Mouse (Mus musculus): ENCODE measurements at regions not wholly inside any gene's neighbourhood (a gene's known extent, or its start where the extent isn't known, plus 50 kb on each side); places are given as distances from the start of the nearest gene placed in this dataset.
"Not testable (repeated sequence)": the region's sequence is repeated elsewhere in the genome, so short reads cannot be mapped to it uniquely, and the experiment has no call there.

GRCm38 (mm10) chr4:153785564-153785963 is 171.5 kb upstream of the A430005L14Rik start:
- H3K4me1 ChIP-seq, result peaks cover 18% of the 10 kb centered on the region
- no peak overlapping the region for H3K4me3 ChIP-seq
- no peak overlapping the region for H3K4me2 ChIP-seq (replicated peaks)
- WGBS, result 38% methylated on average over 4 of the region's 4 CpGs
- H3K36me3 ChIP-seq, result no peaks in the 10 kb centered on the region
- H3K27me3 ChIP-seq, result peaks cover 22% of the 10 kb centered on the region; the same call in 1 of the 2 replicates
- no peak for ATAC-seq (ENCODE audit: low FRiP score, low read depth)
- H3K9ac ChIP-seq (replicated peaks), result no peak overlapping the region
- no peaks in the 10 kb centered on the region for H3K9me3 ChIP-seq
- H3K27ac ChIP-seq (replicated peaks), result no peak overlapping the region

- peak overlapping the region; percentile 11; the same call in 1 of the 2 replicates for H3K27ac ChIP-seq (replicated peaks)
- no peak overlapping the region for H3K9ac ChIP-seq (replicated peaks)
- no peak overlapping the region for H3K4me3 ChIP-seq
- H3K9me3 ChIP-seq, result no peaks in the 10 kb centered on the region
- H3K4me2 ChIP-seq (replicated peaks), result no peak overlapping the region
- WGBS, result 37% methylated on average over 13 of the region's 13 CpGs
- peaks cover 25% of the 10 kb centered on the region; the same call in 1 of the 2 replicates for H3K27me3 ChIP-seq
- no peak for ATAC-seq (ENCODE audit: low FRiP score, low read depth)
- H3K36me3 ChIP-seq, result no peaks in the 10 kb centered on the region
- peaks cover 27% of the 10 kb centered on the region for H3K4me1 ChIP-seq
These were observed 164.7 kb upstream of the A430005L14Rik start for GRCm38 (mm10) chr4:153792307-153792706.

DNA sequence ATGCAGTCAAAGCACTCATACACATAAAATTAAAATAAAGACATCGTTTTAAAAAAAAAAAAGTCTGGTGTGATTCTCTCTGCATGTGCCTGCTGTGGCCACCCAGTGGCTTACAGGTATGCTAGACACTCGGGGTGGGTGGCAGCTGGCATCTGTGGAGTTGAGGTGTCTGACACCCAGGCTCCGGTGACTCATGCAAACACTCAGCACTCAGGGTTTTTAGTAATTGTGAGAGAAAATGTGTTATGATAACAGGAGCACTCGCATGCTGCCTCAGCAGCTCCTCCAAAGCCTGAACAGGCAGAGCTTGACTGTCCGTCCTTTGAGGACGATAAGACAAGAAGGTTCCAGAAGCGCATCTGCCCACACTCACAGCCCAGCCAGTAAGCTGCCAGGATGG is 159.0 kb upstream of the A430005L14Rik start:
- no peak overlapping the region for H3K27ac ChIP-seq (replicated peaks)
- no peaks in the 10 kb centered on the region for H3K9me3 ChIP-seq
- WGBS, result 89% methylated on average over 7 of the region's 7 CpGs
- no peak overlapping the region for H3K9ac ChIP-seq (replicated peaks)
- ATAC-seq (ENCODE audit: low FRiP score, low read depth), result no peak
- H3K4me1 ChIP-seq, result 0 out of 2 replicates have a peak, but pooled peaks cover 3% of the 10 kb centered on the region
- H3K36me3 ChIP-seq, result no peaks in the 10 kb centered on the region
- peaks cover 3% of the 10 kb centered on the region; the same call in 1 of the 2 replicates for H3K27me3 ChIP-seq
- no peak overlapping the region for H3K4me3 ChIP-seq
- no peak overlapping the region for H3K4me2 ChIP-seq (replicated peaks)

GRCm38 (mm10) chr4:153805727-153806126 is 151.3 kb upstream of the A430005L14Rik start:
- H3K27ac ChIP-seq (replicated peaks), result 0 out of 2 replicates have a peak overlapping the region, but pooled peaks have one; percentile 39
- no peak for ATAC-seq (ENCODE audit: low FRiP score, low read depth)
- 39% methylated on average over 4 of the region's 4 CpGs for WGBS
- H3K4me1 ChIP-seq, result peaks cover 24% of the 10 kb centered on the region
- H3K27me3 ChIP-seq, result peaks cover 28% of the 10 kb centered on the region
- H3K9me3 ChIP-seq, result no peaks in the 10 kb centered on the region
- peak overlapping the region; percentile 49; the same call in 1 of the 2 replicates for H3K4me2 ChIP-seq (replicated peaks)
- no peaks in the 10 kb centered on the region for H3K36me3 ChIP-seq
- no peak overlapping the region for H3K4me3 ChIP-seq
- 0 out of 2 replicates have a peak overlapping the region, but pooled peaks have one; percentile 29 for H3K9ac ChIP-seq (replicated peaks)

DNA sequence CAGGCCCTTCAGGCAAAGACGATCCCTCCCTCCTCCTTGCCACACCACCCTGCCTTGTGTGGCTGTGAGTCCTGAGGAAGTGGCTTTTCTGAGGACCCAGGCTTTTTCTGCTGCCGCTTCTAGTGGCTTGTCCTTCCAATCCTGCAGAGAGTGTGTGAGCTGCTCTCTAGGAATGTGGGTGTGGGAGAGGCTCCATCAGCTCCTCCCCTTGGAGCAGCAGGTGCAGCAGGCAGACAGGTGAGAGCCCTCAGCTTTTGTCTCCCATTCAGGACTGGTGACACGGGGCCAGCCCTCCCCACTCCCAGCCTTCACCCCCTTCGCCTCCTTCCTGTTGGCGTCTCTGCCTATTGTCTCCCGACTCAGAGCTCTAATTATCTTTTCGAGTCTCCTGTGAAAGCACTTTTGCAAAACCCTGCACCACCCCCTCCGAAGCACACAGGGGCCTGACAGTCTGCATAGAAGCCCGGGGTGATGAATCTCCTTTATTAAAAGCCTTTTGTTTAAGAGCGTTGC is 150.8 kb upstream of the A430005L14Rik start:
- Histone ChIP-seq H3K4me1 (peaks cover 24% of the 10 kb centered on the region), H3K9ac (replicated peaks) (0 out of 2 replicates have a peak overlapping the region, but pooled peaks have one; percentile 29), H3K4me2 (replicated peaks) (peak overlapping the region; percentile 49), H3K27me3 (peaks cover 28% of the 10 kb centered on the region), H3K4me3 (peak overlapping the region; percentile 13; the same call in 1 of the 2 replicates), H3K27ac (replicated peaks) (peak overlapping the region; percentile 39; the same call in 1 of the 2 replicates), H3K9me3 (no peaks in the 10 kb centered on the region), H3K36me3 (no peaks in the 10 kb centered on the region)
- peak; percentile 62; the same call in 1 of the 2 replicates for ATAC-seq (ENCODE audit: low FRiP score, low read depth)
- 4% methylated on average over 10 of the region's 10 CpGs for WGBS

DNA sequence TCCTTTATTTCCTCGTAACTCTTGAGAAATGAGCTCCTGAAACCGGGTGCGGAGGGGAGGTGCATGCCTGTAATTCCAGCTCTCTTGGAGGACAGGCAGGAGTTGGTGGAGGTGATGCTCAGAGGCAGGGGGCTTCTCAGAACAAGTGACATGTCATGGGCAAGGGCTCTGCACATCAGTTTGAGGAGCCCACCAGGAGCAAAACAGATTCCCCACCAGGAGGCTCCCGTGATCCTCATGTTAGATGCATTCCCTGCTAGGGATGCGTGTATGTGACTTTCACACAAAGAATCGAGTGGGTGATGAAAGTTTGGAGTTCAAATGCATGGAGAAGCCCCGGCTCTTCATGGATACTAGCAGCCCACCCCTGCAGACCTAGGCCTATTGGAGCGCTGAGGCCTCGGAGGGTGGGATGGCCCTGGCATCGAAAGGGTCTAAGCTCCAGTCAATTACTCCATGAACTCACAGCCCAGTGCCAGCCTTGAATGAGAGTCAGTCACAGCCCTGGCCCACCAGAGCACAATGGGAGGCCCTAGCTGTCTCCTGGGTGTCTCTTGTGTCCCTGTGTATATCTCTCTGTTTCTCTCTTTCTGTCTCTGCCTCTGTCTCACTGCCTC is 150.1 kb upstream of the A430005L14Rik start:
- Histone ChIP-seq H3K27me3 (peaks cover 28% of the 10 kb centered on the region), H3K36me3 (no peaks in the 10 kb centered on the region), H3K4me2 (replicated peaks) (peak overlapping the region; percentile 49), H3K9ac (replicated peaks) (no peak overlapping the region), H3K4me1 (peaks cover 24% of the 10 kb centered on the region), H3K4me3 (0 out of 2 replicates have a peak overlapping the region, but pooled peaks have one; percentile 13), H3K27ac (replicated peaks) (0 out of 2 replicates have a peak overlapping the region, but pooled peaks have one; percentile 39), H3K9me3 (no peaks in the 10 kb centered on the region)
- ATAC-seq (ENCODE audit: low FRiP score, low read depth), result peak; percentile 41
- 22% methylated on average over 10 of the region's 10 CpGs for WGBS

DNA sequence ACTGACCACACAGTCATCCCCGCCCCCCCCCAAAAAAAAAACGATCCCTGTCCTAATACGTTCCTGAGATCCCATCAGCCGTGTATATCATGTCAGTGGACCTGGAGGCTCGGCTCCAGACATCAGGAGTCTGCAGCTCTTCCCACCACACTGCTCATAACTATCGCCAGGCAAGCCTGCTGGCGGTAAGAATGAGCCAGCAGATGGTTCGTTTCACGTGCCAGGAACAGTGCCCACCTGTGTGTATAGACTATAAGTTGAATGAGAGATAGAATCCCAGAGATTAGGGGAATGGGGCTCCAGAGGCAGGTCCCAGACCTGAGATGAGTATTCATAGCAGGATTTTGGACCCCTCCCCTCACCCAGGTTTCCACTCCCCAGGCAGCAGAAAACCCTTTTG is 144.2 kb upstream of the A430005L14Rik start:
- H3K9ac ChIP-seq (replicated peaks), result no peak overlapping the region
- WGBS, result 89% methylated on average over 9 of the region's 9 CpGs
- no peak overlapping the region for H3K27ac ChIP-seq (replicated peaks)
- peaks cover 4% of the 10 kb centered on the region; the same call in 1 of the 2 replicates for H3K4me1 ChIP-seq
- H3K4me3 ChIP-seq, result no peak overlapping the region
- peaks cover 4% of the 10 kb centered on the region; the same call in 1 of the 2 replicates for H3K27me3 ChIP-seq
- ATAC-seq (ENCODE audit: low FRiP score, low read depth), result no peak
- H3K9me3 ChIP-seq, result no peaks in the 10 kb centered on the region
- H3K4me2 ChIP-seq (replicated peaks), result no peak overlapping the region
- no peaks in the 10 kb centered on the region for H3K36me3 ChIP-seq

DNA sequence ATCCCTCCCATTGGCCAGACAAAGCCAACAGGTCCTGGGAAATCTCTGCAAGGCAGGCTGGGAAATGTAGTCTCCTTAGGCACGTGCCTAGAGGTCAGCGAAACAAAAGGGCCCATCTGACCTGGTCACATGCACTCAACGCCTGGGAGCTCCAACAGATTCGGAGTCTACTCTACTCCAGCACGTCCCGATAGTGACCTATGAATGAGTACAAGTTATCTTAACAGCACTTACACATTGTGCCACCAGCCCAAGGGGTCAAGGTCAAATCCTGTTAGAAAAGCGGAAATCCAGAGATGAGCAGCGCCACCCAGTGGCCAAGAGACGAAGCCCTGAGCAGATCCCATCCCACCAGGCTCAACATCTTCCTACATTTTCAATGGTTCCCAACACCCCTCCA is 129.1 kb upstream of the A430005L14Rik start:
- peak; percentile 44; the same call in 1 of the 2 replicates for ATAC-seq (ENCODE audit: low FRiP score, low read depth)
- Histone ChIP-seq H3K27me3 (no peaks in the 10 kb centered on the region), H3K36me3 (no peaks in the 10 kb centered on the region), H3K4me2 (replicated peaks) (peak overlapping the region; percentile 28), H3K27ac (replicated peaks) (no peak overlapping the region), H3K9ac (replicated peaks) (no peak overlapping the region), H3K9me3 (no peaks in the 10 kb centered on the region), H3K4me1 (no peaks in the 10 kb centered on the region), H3K4me3 (no peak overlapping the region)
- WGBS, result 41% methylated on average over 9 of the region's 9 CpGs

DNA sequence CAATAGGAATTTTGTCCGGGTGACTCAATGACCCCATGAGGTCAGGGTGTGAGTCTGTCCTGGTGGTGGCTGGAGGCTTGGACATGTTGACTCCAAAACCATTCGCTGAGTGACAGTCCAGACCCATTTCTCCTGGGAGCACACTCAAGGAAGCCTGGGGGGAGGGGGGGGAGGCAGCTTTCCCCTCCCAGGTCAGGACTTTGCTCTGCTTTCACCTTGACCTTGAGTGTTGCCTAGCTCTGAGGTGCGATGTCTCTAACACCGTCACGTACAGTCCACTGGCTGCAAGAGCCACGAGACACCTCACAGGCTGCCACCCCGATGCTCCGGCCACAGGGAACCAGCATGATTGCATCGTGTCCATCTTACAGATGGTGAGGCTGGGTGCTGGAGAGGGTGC is 127.3 kb upstream of the A430005L14Rik start:
- Histone ChIP-seq H3K4me3 (no peak overlapping the region), H3K27me3 (no peaks in the 10 kb centered on the region), H3K9ac (replicated peaks) (no peak overlapping the region), H3K4me1 (no peaks in the 10 kb centered on the region), H3K36me3 (no peaks in the 10 kb centered on the region), H3K4me2 (replicated peaks) (no peak overlapping the region), H3K27ac (replicated peaks) (no peak overlapping the region), H3K9me3 (no peaks in the 10 kb centered on the region)
- ATAC-seq (ENCODE audit: low FRiP score, low read depth), result no peak
- WGBS, result 94% methylated on average over 9 of the region's 9 CpGs

DNA sequence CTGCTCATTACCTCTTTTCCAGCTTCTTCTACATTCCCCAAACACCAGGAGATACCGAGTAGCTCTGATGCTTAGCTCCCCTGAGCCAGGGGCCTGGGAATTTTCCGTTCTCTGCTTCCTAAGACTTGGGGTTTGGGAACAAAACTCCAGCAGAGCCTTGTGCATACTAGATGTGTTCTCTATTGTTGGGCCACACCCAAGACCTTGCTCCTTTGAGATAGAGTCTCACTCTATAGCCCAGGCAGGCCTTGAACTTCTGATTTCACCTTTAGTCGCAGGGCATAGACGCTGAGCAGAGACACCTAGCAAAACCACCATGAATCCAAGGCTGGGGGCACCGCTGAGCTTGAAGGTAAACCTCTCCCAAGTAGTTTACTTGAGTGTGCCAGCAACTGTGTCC is 126.5 kb upstream of the A430005L14Rik start:
- Histone ChIP-seq H3K9ac (replicated peaks) (no peak overlapping the region), H3K27ac (replicated peaks) (no peak overlapping the region), H3K27me3 (peaks cover 4% of the 10 kb centered on the region; the same call in 1 of the 2 replicates), H3K4me1 (no peaks in the 10 kb centered on the region), H3K36me3 (no peaks in the 10 kb centered on the region), H3K9me3 (no peaks in the 10 kb centered on the region), H3K4me2 (replicated peaks) (no peak overlapping the region), H3K4me3 (no peak overlapping the region)
- WGBS, result 94% methylated on average over 5 of the region's 5 CpGs
- no peak for ATAC-seq (ENCODE audit: low FRiP score, low read depth)

- H3K4me3 ChIP-seq, result not testable (repeated sequence)
- WGBS, result 88% methylated on average over 10 of the region's 11 CpGs
These were observed 125.8 kb upstream of the A430005L14Rik start for GRCm38 (mm10) chr4:153831251-153831650.

DNA sequence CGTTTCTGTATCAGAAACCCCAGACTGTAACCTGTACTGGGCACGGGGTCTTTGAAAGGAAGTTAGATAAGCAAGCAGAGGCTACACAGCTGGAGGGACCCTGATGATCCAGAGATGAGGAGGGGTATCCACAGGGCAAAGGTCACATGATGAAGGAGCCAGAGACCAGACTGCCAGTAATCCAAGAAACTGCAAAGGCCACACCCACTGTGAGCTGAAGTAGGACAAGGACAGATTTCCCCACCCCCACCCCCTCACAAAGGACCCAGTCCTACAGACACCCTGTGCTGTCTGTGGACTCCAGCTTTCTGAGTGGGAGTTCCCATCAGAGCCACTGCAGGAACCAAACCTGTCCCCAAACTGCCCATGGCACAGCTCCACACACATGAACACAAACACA is 124.9 kb upstream of the A430005L14Rik start:
- H3K9ac ChIP-seq (replicated peaks), result no peak overlapping the region
- 85% methylated on average over 2 of the region's 2 CpGs for WGBS
- no peaks in the 10 kb centered on the region for H3K4me1 ChIP-seq
- ATAC-seq (ENCODE audit: low FRiP score, low read depth), result no peak
- H3K4me2 ChIP-seq (replicated peaks), result no peak overlapping the region
- H3K36me3 ChIP-seq, result no peaks in the 10 kb centered on the region
- H3K9me3 ChIP-seq, result no peaks in the 10 kb centered on the region
- peaks cover 6% of the 10 kb centered on the region; the same call in 1 of the 2 replicates for H3K27me3 ChIP-seq
- no peak overlapping the region for H3K27ac ChIP-seq (replicated peaks)
- no peak overlapping the region for H3K4me3 ChIP-seq

More at GRCm38 (mm10) chr4:153831251-153831650, 125.8 kb upstream of the A430005L14Rik start:
- not testable (repeated sequence) for H3K4me2 ChIP-seq (replicated peaks); H3K4me1 ChIP-seq; ATAC-seq (ENCODE audit: low FRiP score, low read depth); H3K9me3 ChIP-seq; H3K27me3 ChIP-seq; H3K9ac ChIP-seq (replicated peaks); H3K27ac ChIP-seq (replicated peaks); H3K36me3 ChIP-seq
